Mouse (Mus musculus): ENCODE measurements around the gene Mad2l1bp. TPM values are rescaled to one million over a fixed set of nuclear protein-coding genes. Genes with fewer than 3 reads are reported as not detected.

Mad2l1bp gene
- total and polyA plus RNA-seq, 3 experiments: 9.7 to 19.3 (median 16.3) TPM

- Histone ChIP-seq H3K9me3 (replicated peaks; ENCODE audit: low read length) (peaks cover 2% of the 10 kb centered on the region), H3K9ac (ENCODE audit: insufficient read depth, low read depth) (no peak overlapping the region), H3K4me3 (replicated peaks in 1 of 3; ENCODE audit: low read depth in 2 of 3, low read length in 2 of 3, poor library complexity in 1 of 3) (no peak overlapping the region), H3K27me3 (replicated peaks) (peaks cover 66% of the 10 kb centered on the region), H3K4me1 (ENCODE audit: control insufficient read depth in 1 of 2, insufficient read depth in 2 of 2) (no peaks in the 10 kb centered on the region), H3K4me2 (ENCODE audit: insufficient read depth, low read depth, poor library complexity, severe bottlenecking) (no peak overlapping the region), H3K27ac (ENCODE audit: insufficient read depth, low read depth) (no peak overlapping the region), H3K36me3 (replicated peaks in 1 of 2; ENCODE audit: control insufficient read depth in 1 of 2, insufficient read depth in 1 of 2, low read length in 1 of 2) (no peaks in the 10 kb centered on the region), H3K79me2 (replicated peaks; ENCODE audit: control insufficient read depth, extremely low read depth, insufficient read depth, poor library complexity, severe bottlenecking) (no peaks in the 10 kb centered on the region)
- no peak for TF ChIP-seq HCFC1 (IDR thresholded peaks at IDR 0.05; ENCODE audit: low read depth, low read length)
- TF ChIP-seq JUN (IDR thresholded peaks at IDR 0.05; ENCODE audit: insufficient read depth, low read depth, low read length): no peak
- no peak for TF ChIP-seq USF1 (IDR thresholded peaks at IDR 0.05; ENCODE audit: low read depth, low read length)
- no peak for TF ChIP-seq CHD2 (IDR thresholded peaks at IDR 0.05; ENCODE audit: low read length)
- TF ChIP-seq TBP (conservative IDR thresholded peaks at IDR 0.05; ENCODE audit: low read depth, low read length): no peak
- TF ChIP-seq POLR2A (IDR thresholded peaks at IDR 0.05; ENCODE audit: low read depth, low read length): no peak
- TF ChIP-seq ZC3H11A (IDR thresholded peaks at IDR 0.05; ENCODE audit: low read depth, low read length): no peak
- TF ChIP-seq BHLHE40 (IDR thresholded peaks at IDR 0.05; ENCODE audit: low read depth, low read length): no peak
- no peak for TF ChIP-seq CTCF (conservative IDR thresholded peaks at IDR 0.05 in 1 of 2, IDR thresholded peaks at IDR 0.05 in 1 of 2; ENCODE audit: low read depth in 2 of 2, low read length in 2 of 2)
- TF ChIP-seq ZMIZ1 (IDR thresholded peaks at IDR 0.05; ENCODE audit: low read depth, low read length): no peak
- TF ChIP-seq GABPA (IDR thresholded peaks at IDR 0.05; ENCODE audit: insufficient replicate concordance, low read depth, low read length): no peak
- dilution Hi-C loops (cut with MboI; ENCODE audit: extremely low pct_ligation_motif_present, extremely low pct_unique_long_range_greater_than_20kb, low sequenced_read_pairs) (no loop called here), in situ Hi-C loops (cut with MboI; ENCODE audit: low pct_ligation_motif_present, low pct_unique_long_range_greater_than_20kb, low sequenced_read_pairs) (no loop called here)
- DNase-seq (ENCODE audit: extremely low read depth): no peak
Observed at GRCm38 (mm10) chr17:46098525-46098924, 54.8 kb downstream of the Mad2l1bp start.

Other genes with a start within 250 kb of the Mad2l1bp start
- gene Vegfa, start 121.2 kb downstream of the Mad2l1bp start, total RNA-seq (2012; rRNA removed): 21.5 and 50.0 TPM in 2 replicates
- 15.5 and 17.2 TPM in 2 replicates for gene Vegfa, start 121.2 kb downstream of the Mad2l1bp start, total RNA-seq (2014; rRNA removed)
- gene Vegfa, start 121.2 kb downstream of the Mad2l1bp start, polyA plus RNA-seq (2012; ENCODE audit: insufficient read length, low read depth): 15.3 and 16.5 TPM in 2 replicates
- 126 and 151 TPM in 2 replicates for gene Mrps18a, start 42.6 kb downstream of the Mad2l1bp start, total RNA-seq (2012; rRNA removed)
- gene Mrps18a, start 42.6 kb downstream of the Mad2l1bp start, total RNA-seq (2014; rRNA removed): 78.1 and 85.4 TPM in 2 replicates
- 127 and 137 TPM in 2 replicates for gene Mrps18a, start 42.6 kb downstream of the Mad2l1bp start, polyA plus RNA-seq (2012; ENCODE audit: insufficient read length, low read depth)
- 0.25 and 1.1 TPM in 2 replicates for gene Rsph9, start 9.3 kb downstream of the Mad2l1bp start, total RNA-seq (2012; rRNA removed)
- gene Rsph9, start 9.3 kb downstream of the Mad2l1bp start, total RNA-seq (2014; rRNA removed): not detected in 2 replicates
- 0.61 TPM in 1 of 2 replicates, not detected in the other for gene Rsph9, start 9.3 kb downstream of the Mad2l1bp start, polyA plus RNA-seq (2012; ENCODE audit: insufficient read length, low read depth)
- 40.9 and 104 TPM in 2 replicates for gene Gtpbp2, start 7.5 kb upstream of the Mad2l1bp start, total RNA-seq (2012; rRNA removed)
- gene Gtpbp2, start 7.5 kb upstream of the Mad2l1bp start, total RNA-seq (2014; rRNA removed): 14.9 and 17.4 TPM in 2 replicates
- 20.8 and 23.8 TPM in 2 replicates for gene Gtpbp2, start 7.5 kb upstream of the Mad2l1bp start, polyA plus RNA-seq (2012; ENCODE audit: insufficient read length, low read depth)
- gene Polh, start 49.1 kb upstream of the Mad2l1bp start, total RNA-seq (2012; rRNA removed): 36.0 and 39.3 TPM in 2 replicates
- gene Polh, start 49.1 kb upstream of the Mad2l1bp start, total RNA-seq (2014; rRNA removed): 40.4 and 40.8 TPM in 2 replicates
- 20.3 and 23.1 TPM in 2 replicates for gene Polh, start 49.1 kb upstream of the Mad2l1bp start, polyA plus RNA-seq (2012; ENCODE audit: insufficient read length, low read depth)
- gene Xpo5, start 49.2 kb upstream of the Mad2l1bp start, total RNA-seq (2012; rRNA removed): 44.7 and 53.7 TPM in 2 replicates
- gene Xpo5, start 49.2 kb upstream of the Mad2l1bp start, total RNA-seq (2014; rRNA removed): 56.3 and 56.5 TPM in 2 replicates
- gene Xpo5, start 49.2 kb upstream of the Mad2l1bp start, polyA plus RNA-seq (2012; ENCODE audit: insufficient read length, low read depth): 53.3 and 55.1 TPM in 2 replicates
- 361 and 433 TPM in 2 replicates for gene Polr1c, start 94.5 kb upstream of the Mad2l1bp start, total RNA-seq (2012; rRNA removed)
- 350 and 356 TPM in 2 replicates for gene Polr1c, start 94.5 kb upstream of the Mad2l1bp start, total RNA-seq (2014; rRNA removed)
- 367 and 386 TPM in 2 replicates for gene Polr1c, start 94.5 kb upstream of the Mad2l1bp start, polyA plus RNA-seq (2012; ENCODE audit: insufficient read length, low read depth)
- 24.8 and 32.5 TPM in 2 replicates for gene Yipf3, start 94.5 kb upstream of the Mad2l1bp start, total RNA-seq (2012; rRNA removed)
- 9.0 and 15.8 TPM in 2 replicates for gene Yipf3, start 94.5 kb upstream of the Mad2l1bp start, total RNA-seq (2014; rRNA removed)
- gene Yipf3, start 94.5 kb upstream of the Mad2l1bp start, polyA plus RNA-seq (2012; ENCODE audit: insufficient read length, low read depth): 45.4 and 52.6 TPM in 2 replicates
- gene Lrrc73, start 100.0 kb upstream of the Mad2l1bp start, total RNA-seq (2012; rRNA removed): 2.7 and 3.6 TPM in 2 replicates
- 1.5 and 1.8 TPM in 2 replicates for gene Lrrc73, start 100.0 kb upstream of the Mad2l1bp start, total RNA-seq (2014; rRNA removed)
- 4.0 and 4.2 TPM in 2 replicates for gene Lrrc73, start 100.0 kb upstream of the Mad2l1bp start, polyA plus RNA-seq (2012; ENCODE audit: insufficient read length, low read depth)
- 13.8 and 14.2 TPM in 2 replicates for gene Tjap1, start 129.5 kb upstream of the Mad2l1bp start, total RNA-seq (2012; rRNA removed)
- gene Tjap1, start 129.5 kb upstream of the Mad2l1bp start, total RNA-seq (2014; rRNA removed): 8.6 and 9.1 TPM in 2 replicates
- 24.3 and 28.6 TPM in 2 replicates for gene Tjap1, start 129.5 kb upstream of the Mad2l1bp start, polyA plus RNA-seq (2012; ENCODE audit: insufficient read length, low read depth)
- 0.08 and 0.13 TPM in 2 replicates for gene Dlk2, start 143.9 kb upstream of the Mad2l1bp start, total RNA-seq (2012; rRNA removed)
- not detected in 2 replicates for gene Dlk2, start 143.9 kb upstream of the Mad2l1bp start, total RNA-seq (2014; rRNA removed)
- gene Dlk2, start 143.9 kb upstream of the Mad2l1bp start, polyA plus RNA-seq (2012; ENCODE audit: insufficient read length, low read depth): not detected in 2 replicates
- gene Abcc10, start 174.8 kb upstream of the Mad2l1bp start, total RNA-seq (2012; rRNA removed): 3.6 and 4.1 TPM in 2 replicates
- 1.1 and 1.4 TPM in 2 replicates for gene Abcc10, start 174.8 kb upstream of the Mad2l1bp start, total RNA-seq (2014; rRNA removed)
- gene Abcc10, start 174.8 kb upstream of the Mad2l1bp start, polyA plus RNA-seq (2012; ENCODE audit: insufficient read length, low read depth): 2.7 and 3.8 TPM in 2 replicates
- gene Zfp318, start 230.2 kb upstream of the Mad2l1bp start, total RNA-seq (2012; rRNA removed): 2.5 and 2.9 TPM in 2 replicates
- 1.4 and 1.8 TPM in 2 replicates for gene Zfp318, start 230.2 kb upstream of the Mad2l1bp start, total RNA-seq (2014; rRNA removed)
- gene Zfp318, start 230.2 kb upstream of the Mad2l1bp start, polyA plus RNA-seq (2012; ENCODE audit: insufficient read length, low read depth): 2.8 and 5.0 TPM in 2 replicates

All from CH12.LX (cell line).